In the genomic region with DNA sequence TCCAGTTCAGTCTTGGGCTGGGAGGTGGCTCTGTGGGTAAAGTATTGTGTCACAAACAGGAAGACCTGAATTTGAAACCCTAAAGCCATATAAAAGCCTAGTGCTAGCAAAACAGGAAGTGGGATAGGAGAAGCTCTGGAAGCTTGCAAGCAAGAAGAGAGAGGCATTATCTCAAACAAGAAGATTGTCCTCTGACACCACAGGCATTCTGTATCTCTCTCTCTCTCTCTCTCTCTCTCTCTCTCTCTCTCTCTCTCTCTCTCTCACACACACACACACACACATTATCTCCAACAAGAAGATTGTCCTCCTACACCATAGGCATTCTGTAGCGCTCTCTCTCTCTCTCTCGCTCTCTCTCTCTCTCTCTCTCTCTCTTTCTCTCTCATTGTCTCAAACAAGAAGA, we compare ENCODE assay signal across 25 mouse cellular contexts. TPM values are rescaled to one million over a fixed set of nuclear protein-coding genes. Genes with fewer than 3 reads are reported as not detected.
DNase-seq lines count a peak whose midpoint lies in the region; ATAC-seq and TF ChIP-seq lines count a peak whose summit lies in the region.
"Had no signal": no experiment of that assay in that cellular context is flagged by ENCODE, and none has a peak within 500 bp of the region (broad histone marks: within the 10 kb centered on the region; RNA-seq: fewer than 3 reads in every experiment).

No protein-coding gene starts in this region.

- intact Hi-C loops in gastrocnemius, postnatal 14 days (cut with DNase I; ENCODE audit: low total_unique reads) = no loop called here

- H3K4me3 ChIP-seq in bone marrow macrophage, adult 2 months (ENCODE audit: insufficient read depth, low read length) = no peak overlapping the region
- H3K4me3 ChIP-seq in macrophage (ENCODE audit: inconsistent target) = no peak overlapping the region
- H3K4me3 ChIP-seq: forebrain, embryonic 10.5 days; heart, embryonic 15.5 days; hindbrain, embryonic 15.5 days; liver, embryonic 13.5 days; midbrain, embryonic 12.5 days; neural tube, embryonic 12.5 days had no signal

- peak; percentile 6 for DNase-seq in CD4-positive, CD25-positive, alpha-beta regulatory T cell, adult 2 months (ENCODE audit: low read depth, low spot score)
- DNase-seq in 416B (ENCODE audit: low read depth) = peak; percentile 66
- DNase-seq in ovary, postnatal 10 days (ENCODE audit: low spot score) = no peak
- DNase-seq in urinary bladder, postnatal 36 days (ENCODE audit: low spot score in 2 of 2) = no peak
- DNase-seq in gastrocnemius, postnatal 14 days = no peak
- DNase-seq: adrenal gland, postnatal 10 days; cerebellum, adult 9-10 months; forebrain, postnatal 0 days; heart, postnatal 36 days; kidney, adult 9 months; kidney, postnatal 14 days; liver, embryonic 13.5 days; lung, embryonic 14.5 days; right cerebral cortex, adult 18-20 months; thymus, adult 18-20 months had no signal

- WGBS in macrophage (ENCODE audit: missing documents) = 79% methylated on average over 2 of the region's 2 CpGs

- H3K4me1 ChIP-seq in bone marrow macrophage, adult 2 months (ENCODE audit: control insufficient read depth, insufficient read depth, low read length) = peaks cover 18% of the 10 kb centered on the region
- H3K4me1 ChIP-seq: heart, embryonic 15.5 days; hindbrain, embryonic 15.5 days had no signal

- no peak for ATAC-seq in CD4-positive, CD25-positive, alpha-beta regulatory T cell, adult 4 months
- ATAC-seq: forebrain, postnatal 0 days; intestine, embryonic 16.5 days had no signal

- no peak for TF ChIP-seq POLR2A in bone marrow macrophage, adult 2 months (IDR thresholded peaks at IDR 0.05; ENCODE audit: borderline replicate concordance, low read depth, low read length)

- no peaks in the 10 kb centered on the region for H3K79me2 ChIP-seq in macrophage (ENCODE audit: inconsistent target)

- no peaks in the 10 kb centered on the region for H3K36me3 ChIP-seq in macrophage (ENCODE audit: inconsistent target)
- H3K36me3 ChIP-seq: heart, embryonic 15.5 days; hindbrain, embryonic 15.5 days; midbrain, embryonic 12.5 days; neural tube, embryonic 12.5 days had no signal

- no peak for TF ChIP-seq CTCF in bone marrow macrophage, adult 2 months (IDR thresholded peaks at IDR 0.05; ENCODE audit: low read depth, low read length)

- H3K27ac ChIP-seq in bone marrow macrophage, adult 2 months (ENCODE audit: insufficient read depth, low read depth, low read length) = peak overlapping the region; percentile 85
- peak overlapping the region; percentile 29; the same call in 1 of the 2 replicates for H3K27ac ChIP-seq in macrophage
- H3K27ac ChIP-seq: forebrain, embryonic 10.5 days; heart, embryonic 15.5 days; hindbrain, embryonic 15.5 days; liver, embryonic 13.5 days; midbrain, embryonic 12.5 days; neural tube, embryonic 12.5 days had no signal

RNA-seq across cellular contexts. Expression of gene Podn, which starts 13.8 kb away (rescaled TPM):
- polyA plus RNA-seq in CD4-positive, CD25-positive, alpha-beta regulatory T cell, adult 4 months (2017; shearing (Covaris generic)) = not detected
- not detected in 2 replicates for polyA plus RNA-seq in bone marrow macrophage, adult 2 months (2012; ENCODE audit: insufficient read depth, insufficient read length, missing spikeins)
- 1 to 10 TPM in 1 of 26 experiments, not detected in 25; 4.2 TPM for total RNA-seq in macrophage (2018; cell fraction: chromatin; rRNA removed)
- total RNA-seq in macrophage (2018; cell fraction: cytosol; rRNA removed) = not detected
- total RNA-seq in macrophage (2018; cell fraction: nucleus; rRNA removed) = 1 to 10 TPM in 1 of 26 experiments, not detected in 25; 1.2 TPM
- polyA plus RNA-seq in macrophage (2018) = not detected in 3 replicates
- 1 to 10 TPM; 7.0 to 10.0 TPM for total RNA-seq in gastrocnemius, postnatal 14 days (2021)
- total RNA-seq: G1E had no signal
- polyA plus RNA-seq: G1E had no signal

Comparison
In these comparisons a context has a peak if more than half of its experiments do, and no peak if none do; other contexts are left out.
1. DNase-seq: peak in CD4-positive, CD25-positive, alpha-beta regulatory T cell, adult 2 months (single experiment) and 416B (single experiment); none in ovary, postnatal 10 days (single experiment), urinary bladder, postnatal 36 days (0 of 2) and gastrocnemius, postnatal 14 days (single experiment).